Mouse (Mus musculus): ENCODE data around the gene Adam8.

- TF ChIP-seq CTCF (IDR thresholded peaks at IDR 0.05; ENCODE audit: insufficient read depth, low read length): no peak
- no peak for TF ChIP-seq POLR2A (IDR thresholded peaks at IDR 0.05; ENCODE audit: borderline replicate concordance, extremely low read depth, low read depth, low read length)
These were observed 46.8 kb downstream of the Adam8 start for GRCm38 (mm10) chr7:139945516-139945915.

All from lung, adult 2 months (tissue).